Mouse (Mus musculus): ENCODE measurements around the gene Axin2.

Axin2 gene

GRCm38 (mm10) chr11:108930612-108931011 is 10.5 kb downstream of the Axin2 start:
- no peak for DNase-seq

- no peak for DNase-seq
Observed at GRCm38 (mm10) chr11:108933835-108934234, 13.7 kb downstream of the Axin2 start.

GRCm38 (mm10) chr11:108935128-108935868 is 15.1 kb downstream of the Axin2 start:
- DNase-seq = peak; percentile 71

GRCm38 (mm10) chr11:108936016-108936792 is 16.1 kb downstream of the Axin2 start:
- no peak for DNase-seq

- no peak for DNase-seq
Observed at GRCm38 (mm10) chr11:108940655-108941412, 20.7 kb downstream of the Axin2 start.

GRCm38 (mm10) chr11:108941836-108942235 is 21.7 kb downstream of the Axin2 start:
- no peak for DNase-seq

- no peak for DNase-seq
Observed at GRCm38 (mm10) chr11:108943741-108944140, 23.6 kb downstream of the Axin2 start.

GRCm38 (mm10) chr11:108945666-108946065 is 25.5 kb downstream of the Axin2 start:
- no peak for DNase-seq

GRCm38 (mm10) chr11:108947425-108948184 is 27.5 kb downstream of the Axin2 start:
- peak; percentile 83 for DNase-seq

GRCm38 (mm10) chr11:108948501-108948900 is 28.4 kb downstream of the Axin2 start:
- no peak for DNase-seq

- DNase-seq = no peak
Observed at GRCm38 (mm10) chr11:108948931-108949330, 28.8 kb downstream of the Axin2 start.

GRCm38 (mm10) chr11:108952343-108952742 is 32.2 kb downstream of the Axin2 start:
- DNase-seq = no peak

GRCm38 (mm10) chr11:108955943-108956342 is 35.8 kb downstream of the Axin2 start:
- DNase-seq = no peak

GRCm38 (mm10) chr11:108958349-108958748 is 38.2 kb downstream of the Axin2 start:
- peak; percentile 39 for DNase-seq

GRCm38 (mm10) chr11:108959196-108959595 is 39.0 kb downstream of the Axin2 start:
- DNase-seq = no peak

GRCm38 (mm10) chr11:108961651-108962065 is 41.5 kb downstream of the Axin2 start:
- peak; percentile 57 for DNase-seq

GRCm38 (mm10) chr11:108963476-108964232 is 43.5 kb downstream of the Axin2 start:
- no peak for DNase-seq

GRCm38 (mm10) chr11:108965740-108966139 is 45.6 kb downstream of the Axin2 start:
- DNase-seq = no peak

- no peak for DNase-seq
Observed at GRCm38 (mm10) chr11:108973459-108973858, 53.3 kb downstream of the Axin2 start.

GRCm38 (mm10) chr11:108973866-108974265 is 53.7 kb downstream of the Axin2 start:
- no peak for DNase-seq

- DNase-seq = no peak
Observed at GRCm38 (mm10) chr11:108975583-108975982, 55.4 kb downstream of the Axin2 start.

GRCm38 (mm10) chr11:108980530-108980929 is 60.4 kb downstream of the Axin2 start:
- DNase-seq = no peak
